Mouse (Mus musculus): Measurements from ENCODE around the gene Igdcc4.

DNA sequence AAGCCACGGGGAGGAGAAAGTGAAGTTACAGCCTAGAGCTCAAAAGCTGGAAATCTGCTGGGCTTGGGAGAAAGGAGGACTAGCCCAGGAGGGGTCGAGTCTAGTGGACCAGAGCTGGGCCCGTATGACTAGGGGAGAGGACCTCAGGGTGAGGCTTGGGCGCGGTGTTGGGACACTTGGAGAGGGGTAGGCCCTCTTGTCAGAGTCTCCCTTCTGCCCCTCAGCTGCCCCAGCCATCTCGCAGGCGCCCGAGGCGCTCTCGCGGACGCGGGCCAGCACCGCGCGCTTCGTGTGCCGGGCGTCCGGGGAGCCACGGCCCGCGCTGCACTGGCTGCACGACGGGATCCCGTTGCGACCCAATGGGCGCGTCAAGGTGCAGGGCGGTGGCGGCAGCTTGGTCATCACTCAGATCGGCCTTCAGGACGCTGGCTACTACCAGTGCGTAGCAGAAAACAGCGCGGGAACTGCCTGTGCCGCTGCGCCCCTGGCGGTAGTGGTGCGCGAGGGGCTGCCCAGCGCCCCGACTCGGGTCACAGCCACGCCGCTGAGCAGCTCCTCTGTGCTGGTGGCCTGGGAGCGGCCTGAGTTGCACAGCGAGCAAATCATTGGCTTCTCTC lies 22.4 kb downstream of the Igdcc4 start:
- peak; percentile 75 for TF ChIP-seq CTCF (IDR thresholded peaks at IDR 0.05)
- TF ChIP-seq POLR2A (IDR thresholded peaks at IDR 0.05; ENCODE audit: insufficient read depth, low read depth, low read length), result no peak
- no peak for TF ChIP-seq EP300 (IDR thresholded peaks at IDR 0.05; ENCODE audit: insufficient read depth, low read depth, low read length)
